Mouse (Mus musculus) embryo, embryonic 10.5 days (tissue): ENCODE measurements around the gene Sgce.
"Not testable (repeated sequence)": the region's sequence is repeated elsewhere in the genome, so short reads cannot be mapped to it uniquely, and the experiment has no call there.

ENCODE experiments used
- DNase-seq: peaks from one replicate; pipeline ENCODE4 v3.0.0-alpha.2; 2015; ENCODE audit warnings: low spot score

Gene Sgce

DNA sequence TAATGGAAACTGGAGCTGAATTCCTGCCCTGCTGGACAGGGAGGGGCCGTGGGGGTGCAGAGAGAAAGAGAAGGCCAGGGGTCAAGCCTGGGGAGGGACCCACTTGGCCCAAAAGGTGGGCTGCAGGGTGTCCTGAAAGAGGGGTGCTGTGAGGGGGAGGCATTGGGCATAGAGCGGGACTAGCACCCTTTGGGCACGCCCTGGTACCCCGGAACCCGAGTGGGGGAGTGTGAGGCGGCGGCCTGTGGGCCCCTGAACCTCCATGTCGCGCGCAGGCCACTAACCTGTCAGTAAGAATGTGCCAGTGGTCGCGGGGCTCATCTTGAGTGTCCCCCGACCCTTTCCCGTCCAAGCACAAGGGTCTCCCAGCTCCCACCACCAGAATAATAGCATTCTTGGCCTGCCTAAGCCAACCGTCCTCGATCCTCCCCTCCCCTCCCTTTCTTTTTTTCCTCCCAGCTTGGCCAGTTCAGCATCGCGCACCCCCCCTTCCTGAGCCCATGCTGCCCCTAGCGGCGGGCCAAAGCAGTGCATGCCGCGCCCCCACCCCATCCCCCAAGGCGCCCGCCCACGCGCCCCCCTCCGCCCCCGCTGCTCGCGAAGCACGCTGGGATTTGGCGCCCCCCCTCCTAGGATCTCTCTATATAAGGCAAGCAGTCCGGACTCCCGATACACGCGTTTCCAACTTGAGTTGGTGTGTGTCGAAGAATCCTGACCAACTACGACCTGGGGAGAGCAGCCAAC, at the start of gene Sgce, which contains the start of gene Peg10:
Gene Sgce, minus strand, starts transcription at position 512 of the 744 bp plus-strand sequence.
Gene Peg10, plus strand, starts transcription at position 611 of the 744 bp plus-strand sequence.
- peak; percentile 84 for DNase-seq

DNA sequence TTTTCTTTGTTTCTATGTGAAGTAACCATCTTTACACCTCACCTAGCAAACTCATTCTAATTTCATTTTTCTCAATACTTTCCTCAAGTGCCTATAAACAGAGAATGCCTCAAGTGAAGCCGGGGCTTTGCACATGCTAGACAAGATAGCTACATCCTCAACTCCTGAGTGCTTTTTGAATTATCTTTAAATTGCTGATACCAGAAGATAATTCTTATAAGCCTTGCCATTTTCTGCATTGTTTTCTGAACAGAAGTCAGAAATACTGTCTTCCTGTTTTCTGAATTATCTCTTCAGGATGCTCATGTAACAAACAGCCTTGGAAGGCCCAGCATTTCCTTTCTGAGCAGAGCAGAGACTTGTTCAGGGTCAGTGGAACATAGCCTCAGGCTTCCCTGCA, 49.3 kb upstream of the Sgce start:
- DNase-seq = no peak

DNA sequence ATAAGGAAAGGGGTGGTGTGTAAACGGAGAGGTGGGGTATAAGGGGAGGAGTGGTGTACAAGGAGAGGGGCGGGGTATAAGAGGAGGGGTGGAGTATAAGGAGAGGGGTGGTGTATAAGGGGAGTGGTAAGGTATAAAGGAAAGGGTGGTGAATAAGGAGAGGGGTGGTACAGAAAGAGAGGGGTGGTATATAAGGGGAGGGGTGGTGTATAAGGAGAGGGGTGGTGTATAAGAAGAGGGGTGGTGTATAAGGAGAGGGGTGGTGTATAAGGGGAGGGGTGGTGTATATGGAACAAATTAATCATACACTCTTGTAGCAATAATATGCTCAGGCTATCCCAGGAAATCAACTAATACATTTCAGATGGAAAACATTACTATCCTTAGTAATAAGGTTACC, 15.2 kb upstream of the Sgce start:
- DNase-seq = no peak

DNA sequence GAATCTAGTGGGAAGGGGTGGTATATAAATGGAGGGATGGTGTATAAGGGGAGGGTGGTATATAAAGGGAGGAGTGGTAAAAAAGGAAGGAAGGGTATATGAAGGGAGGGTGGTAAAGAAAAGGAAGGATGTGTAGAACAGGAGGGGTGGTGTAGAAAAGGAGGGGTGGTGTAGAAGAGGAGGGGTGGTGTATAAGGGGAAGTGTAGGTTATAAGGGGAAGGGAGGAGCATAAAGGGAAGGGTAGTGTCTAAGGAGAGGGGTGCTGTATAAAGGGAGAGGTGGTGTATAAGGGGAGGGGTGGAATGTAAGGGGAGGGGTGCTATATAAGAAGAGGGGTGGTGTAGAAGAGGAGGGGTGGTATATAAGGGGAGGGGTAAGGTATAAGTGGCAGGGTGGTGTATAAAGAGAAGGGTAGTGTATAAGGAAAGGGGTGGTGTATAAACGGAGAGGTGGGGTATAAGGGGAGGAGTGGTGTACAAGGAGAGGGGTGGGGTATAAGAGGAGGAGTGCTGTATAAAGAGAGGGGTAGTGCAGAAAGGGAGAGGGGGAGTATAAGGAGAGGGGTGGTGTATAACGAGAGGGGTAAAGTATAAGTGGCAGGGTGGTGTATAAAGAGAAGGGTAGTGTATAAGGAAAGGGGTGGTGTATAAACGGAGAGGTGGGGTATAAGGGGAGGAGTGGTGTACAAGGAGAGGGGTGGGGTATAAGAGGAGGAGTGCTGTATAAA, 14.6 kb upstream of the Sgce start:
- DNase-seq = not testable (repeated sequence)

DNA sequence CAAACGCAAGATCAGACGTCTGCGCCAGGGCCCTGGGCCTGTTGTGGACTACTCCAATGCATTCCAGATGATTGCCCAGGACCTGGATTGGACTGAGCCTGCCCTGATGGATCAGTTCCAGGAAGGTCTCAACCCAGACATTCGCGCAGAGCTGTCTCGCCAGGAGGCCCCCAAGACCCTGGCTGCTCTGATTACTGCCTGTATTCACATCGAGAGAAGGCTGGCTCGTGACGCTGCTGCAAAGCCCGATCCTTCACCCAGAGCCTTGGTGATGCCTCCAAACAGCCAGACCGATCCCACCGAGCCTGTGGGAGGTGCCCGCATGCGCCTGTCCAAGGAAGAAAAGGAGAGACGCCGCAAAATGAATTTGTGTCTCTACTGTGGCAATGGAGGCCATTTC, 7.9 kb upstream of the Sgce start:
- no peak for DNase-seq

DNA sequence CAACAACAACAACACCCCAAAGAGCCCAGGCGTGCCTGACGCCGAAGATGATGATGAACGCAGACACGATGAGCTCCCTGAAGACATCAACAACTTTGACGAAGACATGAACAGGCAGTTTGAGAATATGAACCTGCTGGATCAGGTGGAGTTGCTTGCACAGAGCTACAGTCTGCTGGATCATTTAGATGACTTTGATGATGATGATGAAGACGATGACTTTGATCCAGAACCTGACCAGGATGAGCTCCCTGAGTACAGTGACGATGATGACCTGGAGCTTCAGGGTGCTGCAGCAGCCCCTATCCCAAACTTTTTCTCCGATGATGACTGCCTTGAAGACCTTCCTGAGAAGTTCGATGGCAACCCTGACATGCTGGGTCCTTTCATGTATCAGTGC, 7.3 kb upstream of the Sgce start:
- DNase-seq = no peak

DNA sequence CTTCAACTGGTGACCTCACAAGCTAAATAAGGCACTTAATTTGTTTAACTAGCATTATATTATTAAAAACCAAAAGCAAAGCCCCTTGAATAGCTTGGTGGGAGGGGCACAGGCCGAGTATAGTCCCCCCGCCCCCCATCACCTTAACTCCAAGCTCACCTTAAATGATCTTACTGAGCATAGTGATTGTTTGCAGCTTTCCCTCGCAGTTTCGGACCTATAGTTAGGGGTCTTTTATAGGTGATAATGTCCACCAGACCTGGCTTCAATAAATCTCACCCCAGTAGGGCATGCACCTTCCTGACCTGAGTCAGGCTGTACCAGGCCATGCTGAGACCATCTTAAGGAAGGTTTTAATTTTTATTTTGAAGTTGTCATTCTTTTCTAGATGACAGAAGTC, 4.3 kb upstream of the Sgce start:
- no peak for DNase-seq

DNA sequence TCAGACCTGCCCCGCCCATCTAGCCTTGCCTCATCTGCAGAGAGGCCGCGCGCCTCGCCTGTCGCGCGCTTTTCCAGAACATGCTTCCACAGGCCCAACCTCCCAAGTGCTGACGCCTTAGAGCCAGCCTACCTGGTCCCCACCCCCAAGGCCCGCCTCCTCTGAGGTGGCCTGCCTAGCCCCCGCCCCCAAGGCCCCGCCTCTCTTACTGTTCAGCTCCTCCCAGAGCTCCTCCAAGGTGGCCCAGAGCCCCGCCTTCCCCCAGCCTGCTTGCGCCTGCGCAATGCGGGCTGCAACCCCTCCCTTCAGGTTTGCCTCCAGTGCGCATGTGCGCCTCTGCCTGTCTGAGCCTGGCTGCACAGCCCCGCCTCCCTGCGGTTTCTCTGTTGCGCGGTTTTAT, 2.1 kb upstream of the Sgce start:
- peak; percentile 93 for DNase-seq

DNA sequence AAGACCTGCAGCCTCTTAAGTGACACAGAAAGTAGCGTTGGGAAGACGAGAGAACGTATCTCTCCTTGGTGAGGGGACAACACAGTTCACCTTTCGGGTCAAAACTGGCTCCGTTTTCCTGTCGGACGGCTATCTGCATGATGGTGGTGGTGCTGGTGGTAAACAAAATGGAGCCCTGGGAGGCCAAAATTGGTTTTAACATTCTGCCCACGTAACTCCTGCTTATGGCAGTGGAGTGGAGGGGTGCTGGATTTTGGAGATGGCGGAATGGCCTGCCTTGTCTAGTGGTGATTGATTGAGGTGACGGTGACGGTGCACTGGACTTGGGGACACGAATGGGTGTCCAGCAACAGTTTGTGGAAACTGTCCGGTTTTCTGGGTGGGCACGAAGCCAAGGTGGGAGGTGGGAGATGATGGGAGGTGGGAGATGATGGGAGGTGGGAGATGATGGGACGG, 1.5 kb upstream of the Sgce start:
- DNase-seq = peak; percentile 66

DNA sequence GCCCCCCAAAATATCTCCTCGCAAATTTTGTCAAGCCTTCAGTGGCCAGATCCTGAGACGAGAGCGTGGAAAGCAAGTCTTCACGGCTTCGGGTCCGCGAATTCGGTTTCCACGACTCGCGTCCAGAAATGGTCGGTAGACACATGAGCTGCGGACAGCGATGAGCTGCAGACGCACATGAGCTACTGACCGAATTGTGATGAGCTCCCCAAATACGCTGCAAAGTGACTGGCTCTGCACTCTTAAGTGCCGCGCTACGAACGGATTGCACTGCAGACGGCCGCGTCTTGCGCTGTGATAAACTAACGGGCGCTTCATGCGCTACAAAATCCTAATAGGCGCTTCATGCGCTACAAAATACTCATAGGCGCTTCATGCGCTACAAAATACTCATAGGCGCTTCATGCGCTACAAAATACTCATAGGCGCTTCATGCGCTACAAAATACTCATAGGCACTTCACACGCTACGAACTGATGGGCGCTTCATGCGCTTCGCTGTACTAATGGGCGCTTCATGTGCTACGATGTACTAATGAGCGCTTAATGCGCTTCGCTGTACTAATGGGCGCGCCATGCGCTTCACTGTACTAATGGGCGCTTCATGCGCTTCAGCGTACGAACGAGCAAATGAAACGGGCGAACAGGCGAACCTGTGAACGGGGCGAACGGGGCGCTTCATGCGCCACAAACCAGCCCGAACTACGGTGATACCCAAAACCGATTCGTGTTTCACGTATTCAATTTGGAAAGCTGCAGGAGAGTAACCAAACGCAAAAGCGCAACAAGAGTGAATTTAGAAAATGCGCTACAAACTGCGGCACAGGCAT, 884 bp upstream of the Sgce start:
- DNase-seq = peak; percentile 78

DNA sequence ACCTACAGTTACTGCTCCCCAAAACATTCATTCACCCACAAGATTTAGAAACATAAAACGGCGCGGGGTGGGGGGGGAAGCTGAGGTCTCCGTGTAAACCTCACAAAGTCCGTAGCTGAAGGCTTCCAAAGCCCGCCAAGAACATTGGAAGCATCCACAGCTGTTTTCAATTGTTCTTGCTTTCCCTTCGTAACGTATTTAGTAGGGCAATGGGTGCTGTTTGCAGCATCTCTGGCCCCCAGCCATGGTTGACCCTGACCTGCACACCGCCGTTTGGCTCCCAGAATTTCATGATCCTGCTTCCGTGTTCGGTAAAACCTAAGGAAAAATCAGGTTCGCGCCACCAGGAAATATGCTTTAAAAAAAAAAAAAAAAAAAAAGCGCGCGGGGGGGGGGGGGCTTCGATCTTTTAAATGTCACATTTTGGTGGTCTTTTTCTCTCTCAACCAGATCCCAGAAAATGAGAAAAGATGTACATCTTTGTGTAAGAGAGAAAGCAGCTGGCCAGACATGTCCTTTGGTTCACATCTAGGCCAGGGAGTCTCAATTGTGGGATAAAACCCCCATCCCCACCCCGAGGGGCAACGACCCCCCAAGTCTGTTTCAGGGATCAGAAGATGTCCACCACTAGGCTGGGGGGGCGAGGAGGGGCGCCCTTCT, 841 bp downstream of the Sgce start:
- DNase-seq = peak; percentile 74

DNA sequence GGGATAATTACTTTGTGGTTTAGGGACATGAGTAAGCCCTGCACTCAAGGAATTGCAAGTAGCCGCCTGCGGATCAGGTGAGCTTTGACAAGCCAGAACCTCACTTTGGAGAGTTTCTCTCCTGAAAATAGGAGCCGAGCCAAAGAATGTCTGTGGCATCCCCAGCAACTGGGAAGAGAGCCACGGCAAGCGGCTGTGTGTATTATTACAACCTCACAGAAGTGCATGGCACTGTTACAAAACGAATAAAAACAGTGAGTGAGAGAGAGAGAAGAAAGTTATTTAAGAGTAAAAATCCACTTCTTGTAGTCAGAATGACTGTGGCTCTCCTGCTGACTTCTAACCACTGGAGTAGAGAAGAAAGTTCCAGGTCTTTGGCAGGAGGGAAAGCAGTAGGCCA, 6.5 kb downstream of the Sgce start:
- DNase-seq = peak; percentile 44

DNA sequence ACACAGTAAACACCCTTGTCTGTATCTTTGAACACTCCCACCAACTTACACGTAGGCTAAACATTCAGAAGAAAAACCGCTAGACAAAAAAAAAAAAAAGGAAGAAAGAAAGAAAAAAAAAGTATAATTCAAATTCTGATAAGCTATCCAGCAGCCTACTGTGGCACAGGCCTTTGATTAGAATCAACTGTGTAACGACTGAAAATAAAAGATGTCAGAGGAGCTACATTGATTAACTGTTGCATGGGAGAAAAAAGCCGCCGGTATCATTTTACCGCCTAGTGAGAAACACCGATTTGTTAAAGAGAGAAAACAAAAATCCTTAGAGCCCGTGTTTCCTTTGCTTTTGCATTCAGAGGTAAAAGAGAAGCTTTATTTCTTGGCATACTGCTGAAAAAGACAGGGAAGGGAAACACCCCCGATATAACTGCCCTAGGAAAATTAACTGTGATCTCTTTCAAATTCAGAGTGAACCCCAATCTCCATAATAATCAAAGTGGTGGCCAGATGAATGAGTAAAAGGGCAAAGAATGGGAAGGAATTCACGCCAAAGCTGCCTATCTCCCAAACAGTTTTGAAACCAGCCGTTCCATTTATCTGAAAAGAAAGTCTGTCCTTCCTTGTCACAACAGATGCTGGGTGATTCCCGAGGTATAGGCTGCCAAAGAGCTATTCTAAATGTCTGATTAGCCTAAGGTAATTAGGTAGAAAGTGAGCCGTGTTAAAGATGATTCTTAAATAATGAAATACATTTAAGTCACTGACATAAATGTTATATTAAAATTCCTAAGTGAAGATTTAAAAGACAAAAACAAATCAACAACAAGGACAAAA, 7.3 kb downstream of the Sgce start:
- DNase-seq = peak; percentile 65

DNA sequence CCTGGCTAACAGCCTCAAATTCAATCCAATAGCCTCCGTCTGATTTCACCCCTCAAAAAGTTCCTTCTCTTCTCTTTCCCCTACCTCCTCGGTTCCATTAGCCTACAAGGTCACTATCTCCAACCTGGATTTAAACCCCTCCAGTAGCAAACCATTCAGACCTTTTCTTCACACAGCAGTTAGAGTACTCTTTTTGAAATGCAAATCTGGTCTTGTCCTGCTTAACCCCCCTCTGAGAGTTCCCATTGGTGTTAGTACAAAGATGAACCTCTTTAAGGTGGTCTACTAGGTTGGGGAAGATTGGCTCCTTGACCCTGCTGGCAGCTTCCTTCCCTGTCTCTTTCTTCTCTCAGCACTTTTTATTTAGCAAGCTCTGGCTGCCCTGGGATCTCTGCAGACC, 8.3 kb downstream of the Sgce start:
- no peak for DNase-seq

DNA sequence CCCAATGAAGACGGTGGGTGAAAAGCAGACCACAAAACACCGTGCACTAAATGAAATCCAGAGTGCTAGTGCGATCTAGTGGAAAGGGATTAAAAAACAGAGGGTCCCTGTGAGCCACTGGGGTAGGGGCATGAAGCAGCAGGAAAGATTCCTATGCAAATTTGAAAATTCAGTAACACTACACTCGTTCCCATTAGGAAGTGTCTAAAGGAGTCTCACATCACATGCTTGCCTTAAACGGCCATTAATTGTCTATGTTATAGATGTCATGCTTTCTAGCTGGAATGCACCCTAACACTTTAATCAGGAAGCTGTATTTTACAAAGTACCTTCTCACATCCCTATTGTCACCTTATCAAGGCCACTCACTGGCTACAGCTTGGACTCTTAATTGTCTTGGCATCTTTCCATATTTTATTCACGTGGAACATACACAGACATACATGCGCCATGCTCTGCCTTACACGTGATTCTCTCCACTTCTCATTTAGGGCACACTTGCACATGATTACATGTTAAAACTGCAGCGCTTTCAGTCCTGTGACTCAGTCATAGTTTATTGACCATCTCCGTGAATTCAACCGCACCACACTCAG, 8.9 kb downstream of the Sgce start:
- peak; percentile 44 for DNase-seq

DNA sequence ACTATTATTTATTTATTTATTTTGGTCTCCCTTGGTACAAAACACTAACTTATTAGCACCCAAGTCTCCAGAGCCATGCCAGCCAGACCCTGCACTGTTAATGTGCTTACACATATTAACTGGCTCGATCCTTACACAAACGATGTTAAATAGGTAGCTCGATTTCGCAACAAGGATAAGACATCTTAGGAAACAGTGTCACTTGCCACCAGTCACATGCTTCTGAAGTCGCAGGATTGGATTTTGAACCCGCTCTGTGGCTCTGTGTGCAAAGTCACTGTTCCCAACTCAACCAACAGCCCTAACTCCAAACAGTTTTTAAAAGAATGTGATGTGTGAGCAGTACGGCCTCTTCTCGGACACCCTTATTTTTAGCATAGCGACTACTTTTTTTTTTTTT, 10.6 kb downstream of the Sgce start:
- no peak for DNase-seq

DNA sequence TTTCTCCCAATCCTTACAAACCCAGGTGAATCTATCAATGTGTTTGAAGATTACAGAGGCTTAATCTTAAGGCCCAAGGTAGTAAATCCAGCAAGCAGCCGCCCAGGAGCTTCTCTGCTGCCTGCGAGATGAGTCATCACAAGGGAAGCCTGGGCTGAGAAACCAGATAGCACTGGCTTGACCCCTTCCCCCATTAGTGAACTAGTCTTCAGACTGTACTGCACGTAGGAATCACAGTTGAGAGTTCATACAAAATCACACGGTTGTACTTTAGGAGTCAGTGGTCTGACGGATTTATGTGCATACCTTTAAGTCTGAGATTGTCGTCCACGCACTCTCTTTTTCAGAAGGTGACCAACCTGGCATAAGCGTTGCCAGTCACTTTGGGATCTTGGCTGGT, 13.8 kb downstream of the Sgce start:
- DNase-seq = peak; percentile 68

DNA sequence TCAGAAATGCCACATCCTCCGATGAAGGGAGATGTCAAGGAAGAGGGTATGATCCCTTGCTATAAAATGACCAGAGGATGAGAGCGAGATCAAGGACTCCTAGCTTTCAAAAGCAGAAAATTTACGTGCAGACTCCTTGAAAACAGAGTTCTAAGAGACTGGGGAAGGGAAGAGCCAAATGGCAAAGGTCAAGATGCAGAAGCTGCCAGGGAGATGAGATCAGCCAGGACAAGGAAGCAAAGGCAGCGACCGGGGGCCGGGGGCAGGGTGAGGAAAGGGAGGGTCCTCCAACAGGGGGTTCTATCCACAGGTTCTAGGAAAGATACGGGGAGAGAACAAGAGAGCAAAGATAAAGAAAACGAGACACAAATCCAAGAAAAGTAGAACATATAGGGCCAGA, 15.3 kb downstream of the Sgce start:
- peak; percentile 58 for DNase-seq

DNA sequence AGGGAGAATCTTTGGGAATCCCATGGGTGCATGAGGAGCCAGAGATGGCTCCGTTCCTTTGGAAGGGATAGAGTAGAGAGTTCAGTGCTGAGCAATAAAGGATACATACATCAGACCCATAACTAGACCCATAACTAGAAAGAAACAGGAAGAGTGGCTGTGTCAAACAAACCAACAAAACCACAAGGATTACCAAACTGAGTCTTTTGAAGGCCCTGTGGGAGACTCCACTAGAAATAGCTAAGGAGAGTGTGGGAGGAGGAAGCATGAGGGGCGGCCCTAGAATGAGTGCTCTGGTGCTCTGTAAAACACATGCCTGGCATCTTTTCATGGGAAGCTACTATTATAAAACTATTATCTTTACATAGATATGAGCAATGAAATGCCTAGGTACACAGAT, 18.7 kb downstream of the Sgce start:
- no peak for DNase-seq

DNA sequence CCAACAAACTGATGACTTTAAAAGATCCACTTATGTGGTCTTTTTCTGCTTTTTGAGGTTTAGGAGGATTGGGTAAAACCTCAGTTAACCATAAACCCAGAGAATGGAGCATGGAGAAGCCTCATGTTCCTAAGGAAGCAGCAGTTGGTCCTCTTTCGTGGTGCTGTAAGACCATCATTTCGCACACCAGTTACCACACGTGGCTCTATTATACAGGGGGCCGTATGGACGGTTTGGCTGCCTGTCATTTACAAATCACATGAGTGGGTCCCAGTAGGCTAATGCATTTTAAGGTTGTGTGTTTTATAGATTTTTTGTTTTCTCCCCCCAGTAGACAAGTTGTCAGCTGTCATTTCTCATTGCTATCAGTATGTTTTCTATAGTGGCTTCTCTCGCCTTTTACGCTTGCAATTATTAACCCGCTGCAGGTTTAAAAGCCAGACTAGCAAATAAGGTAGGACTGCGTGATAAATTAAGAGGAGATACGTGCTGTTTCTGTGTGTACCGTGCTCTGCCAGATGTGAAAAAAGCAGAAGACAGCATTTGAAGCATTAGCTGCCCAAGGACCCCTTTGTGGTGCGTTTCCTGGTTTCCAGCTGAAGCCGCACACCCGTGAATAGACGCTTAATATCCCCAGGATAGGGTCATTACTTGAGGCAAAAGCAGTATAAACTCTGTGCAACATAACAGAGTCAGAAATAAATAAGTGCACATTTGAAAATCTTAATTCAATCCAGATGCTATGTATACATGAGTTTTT, 22.8 kb downstream of the Sgce start:
- no peak for DNase-seq
